Mouse (Mus musculus): Measurements from ENCODE around the gene 9130409I23Rik.
"Not testable (repeated sequence)": the region's sequence is repeated elsewhere in the genome, so short reads cannot be mapped to it uniquely, and the experiment has no call there.

9130409I23Rik gene

DNA sequence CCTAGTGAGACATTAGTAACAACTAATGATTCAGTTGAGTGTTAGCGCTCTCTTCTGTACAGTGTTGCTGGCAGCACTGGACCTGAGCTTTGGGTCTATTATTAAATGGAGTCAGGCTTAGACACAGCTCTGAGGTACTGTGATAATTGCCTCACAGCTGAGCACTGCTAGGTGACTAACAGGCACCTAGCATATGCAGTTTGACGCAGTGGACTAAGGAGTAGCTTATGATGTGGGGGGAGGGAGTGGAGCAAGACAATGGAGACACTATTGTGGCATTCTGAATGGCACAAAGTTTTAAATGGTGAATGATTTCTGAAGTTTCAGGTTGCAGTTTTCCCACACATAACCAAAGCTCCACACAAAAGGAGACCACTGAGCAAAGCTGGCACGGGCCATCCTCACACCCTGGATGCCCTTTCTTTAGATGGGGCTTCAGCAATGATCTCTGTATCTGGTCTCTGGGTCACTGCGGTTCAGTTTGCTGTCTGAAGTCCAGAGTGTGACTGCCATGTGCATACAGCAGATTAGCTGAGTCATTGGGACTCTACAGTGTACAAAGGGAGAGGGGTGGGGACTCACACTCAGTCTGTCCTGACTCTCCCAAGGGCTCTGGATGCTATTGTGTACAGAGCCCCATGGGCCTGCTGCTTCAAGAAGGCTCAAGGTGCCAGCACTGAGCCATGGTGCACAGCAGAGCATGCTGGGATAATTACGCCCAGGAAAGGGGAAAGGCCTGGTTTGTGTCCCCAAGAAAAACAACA, 15.8 kb upstream of the 9130409I23Rik start:
- DNase-seq: not testable (repeated sequence)

DNA sequence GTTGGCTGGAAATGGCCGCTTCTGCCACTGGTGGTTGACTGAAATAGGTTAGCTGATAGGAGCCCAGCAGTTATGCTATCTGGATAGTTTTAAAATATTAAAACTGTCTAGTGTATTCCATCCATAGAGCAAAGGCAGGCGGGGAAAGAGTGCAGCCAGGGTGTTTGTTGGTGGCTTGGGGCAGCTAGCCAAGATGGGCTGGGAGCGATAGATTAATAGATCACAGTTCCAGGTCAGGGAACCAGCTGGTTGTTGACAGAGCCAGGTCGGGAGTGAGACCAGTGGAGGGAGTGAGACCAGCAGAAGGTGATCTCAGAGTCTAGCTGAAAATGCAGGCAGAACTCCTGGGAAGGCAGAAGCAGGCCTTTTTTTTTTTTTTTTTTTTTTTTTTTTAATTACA, 13.4 kb upstream of the 9130409I23Rik start:
- DNase-seq: no peak

DNA sequence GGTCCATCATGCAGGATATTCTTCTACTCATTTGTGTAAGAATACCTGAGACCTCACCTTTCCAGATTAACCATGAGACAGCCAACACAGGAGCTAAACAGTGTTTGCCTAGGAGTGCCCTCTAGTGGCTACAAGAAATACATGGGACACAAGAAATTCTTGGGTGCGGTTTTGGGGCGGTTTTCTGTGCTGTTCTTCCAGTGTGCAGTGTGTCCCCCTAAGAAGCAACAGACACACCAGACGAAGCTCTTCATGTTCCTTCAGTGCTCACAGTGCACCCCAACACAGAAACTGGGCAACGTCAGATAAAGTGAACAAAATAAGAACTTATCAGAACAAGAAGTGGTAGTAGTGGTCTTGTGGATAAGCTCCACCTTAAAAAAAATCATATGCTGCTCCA, 11.4 kb upstream of the 9130409I23Rik start:
- no peak for DNase-seq

DNA sequence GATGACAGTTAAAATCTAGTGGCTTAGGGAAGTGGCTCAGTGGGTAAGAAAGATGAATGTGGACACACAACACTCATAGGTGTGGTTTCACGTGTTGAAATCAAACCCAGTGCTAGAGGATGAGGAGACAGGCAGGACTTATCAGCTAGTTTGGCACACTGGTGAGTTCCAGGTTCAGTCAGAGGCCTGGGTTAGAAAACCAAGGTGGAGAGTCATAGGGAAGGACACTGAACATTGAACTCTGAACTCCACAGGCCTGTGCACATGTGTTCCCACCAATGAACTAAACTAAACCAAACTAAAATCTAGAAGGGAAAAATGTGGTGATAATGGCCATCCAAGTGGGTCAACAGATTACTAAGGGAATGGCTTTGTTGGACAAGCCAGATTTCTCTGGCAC, 3.5 kb upstream of the 9130409I23Rik start:
- no peak for DNase-seq

DNA sequence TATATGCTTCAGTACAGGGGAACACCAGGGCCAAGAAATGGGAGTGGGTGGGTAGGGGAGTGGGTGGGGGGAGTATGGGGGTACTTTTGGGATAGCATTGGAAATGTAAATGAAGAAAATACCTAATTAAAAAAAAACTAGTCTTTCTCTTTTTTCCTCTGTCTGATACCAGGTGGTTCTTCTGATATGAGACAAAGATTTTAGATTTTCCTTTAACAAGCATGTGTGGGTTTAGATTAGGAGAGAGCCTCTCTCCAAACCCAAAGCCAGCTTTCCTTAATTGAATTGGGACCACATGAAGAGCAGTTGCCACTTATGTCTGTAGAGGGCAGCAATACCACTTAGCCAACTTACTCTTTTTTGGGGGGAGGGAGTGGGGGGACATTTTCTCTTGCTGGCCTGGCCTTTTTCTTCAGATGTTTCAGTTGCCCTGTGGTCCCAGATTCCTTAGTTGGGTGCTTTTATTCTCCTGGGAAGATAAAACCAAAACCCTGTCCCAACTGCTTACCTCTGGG, 1.7 kb upstream of the 9130409I23Rik start:
- no peak for DNase-seq

DNA sequence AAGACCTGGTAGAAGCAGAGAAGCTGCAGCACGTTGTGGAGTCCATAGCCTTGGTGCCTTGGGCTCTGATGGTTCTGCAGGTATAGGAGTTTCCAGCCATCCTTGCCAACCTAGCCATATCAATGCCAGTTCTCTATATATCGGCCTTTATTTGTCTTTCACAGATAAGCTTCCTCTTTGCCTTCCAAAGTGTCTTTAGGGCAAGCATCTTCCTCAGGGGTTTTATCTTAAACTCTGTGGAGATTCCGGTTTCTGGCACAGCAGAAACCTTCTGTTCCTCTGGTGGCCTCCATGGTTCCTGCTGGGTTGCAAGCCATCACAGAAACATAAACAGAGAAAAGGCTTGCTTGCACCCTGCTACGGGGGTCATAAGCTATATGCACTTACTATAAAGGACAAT, 1.9 kb downstream of the 9130409I23Rik start:
- no peak for DNase-seq

DNA sequence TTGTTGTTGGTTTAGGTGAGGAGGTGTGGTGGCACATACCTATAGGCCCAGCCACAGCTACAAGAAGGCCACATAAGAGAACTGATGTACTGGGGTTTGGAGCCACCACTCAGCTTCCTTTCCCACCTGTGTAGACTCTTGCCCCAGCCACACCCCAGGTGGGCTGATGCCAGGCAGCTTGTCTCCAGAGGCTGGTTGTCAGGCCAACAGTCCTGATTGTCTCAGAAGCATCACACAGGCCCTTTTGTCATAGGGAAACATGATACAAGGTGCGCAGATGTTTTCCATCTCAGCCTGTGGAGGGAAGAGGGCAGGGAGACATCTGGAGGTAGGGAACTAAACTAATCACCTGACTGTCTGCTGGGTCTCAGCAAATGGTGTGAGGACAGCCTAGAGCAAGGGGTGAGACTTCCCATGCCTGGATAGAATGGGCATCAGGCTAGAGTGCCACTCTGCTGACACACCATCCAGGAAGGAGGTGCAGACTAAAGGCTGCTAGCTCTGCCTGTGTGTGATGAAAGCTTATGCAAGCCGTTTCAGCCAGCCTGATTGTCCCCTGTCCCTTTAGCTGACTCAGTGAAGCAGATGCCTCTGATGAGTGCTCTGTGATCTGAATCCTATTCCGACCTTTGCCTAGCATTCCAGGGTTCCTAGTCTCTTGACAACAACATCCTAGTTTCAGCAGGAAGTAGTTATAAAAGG, 10.9 kb downstream of the 9130409I23Rik start:
- DNase-seq: no peak

DNA sequence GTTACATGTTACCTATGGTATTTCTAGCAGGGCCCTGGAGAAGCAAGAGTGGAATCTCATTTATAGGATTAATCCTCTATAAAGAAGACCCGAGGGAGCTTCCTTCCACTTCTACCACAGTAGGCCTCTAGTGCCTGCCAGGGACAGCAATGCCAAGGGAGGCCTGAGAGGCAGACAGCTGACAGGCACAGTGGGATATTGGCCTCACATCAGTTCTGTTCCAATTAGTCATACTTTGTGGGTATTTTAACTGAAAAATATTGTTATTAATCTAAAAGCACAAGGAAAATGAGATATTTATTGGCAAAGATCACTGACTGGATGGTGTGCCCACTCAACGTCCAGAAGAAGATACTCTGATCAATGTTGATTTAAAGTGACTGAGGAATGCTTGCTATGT, 13.0 kb downstream of the 9130409I23Rik start:
- peak; percentile 59 for DNase-seq

DNA sequence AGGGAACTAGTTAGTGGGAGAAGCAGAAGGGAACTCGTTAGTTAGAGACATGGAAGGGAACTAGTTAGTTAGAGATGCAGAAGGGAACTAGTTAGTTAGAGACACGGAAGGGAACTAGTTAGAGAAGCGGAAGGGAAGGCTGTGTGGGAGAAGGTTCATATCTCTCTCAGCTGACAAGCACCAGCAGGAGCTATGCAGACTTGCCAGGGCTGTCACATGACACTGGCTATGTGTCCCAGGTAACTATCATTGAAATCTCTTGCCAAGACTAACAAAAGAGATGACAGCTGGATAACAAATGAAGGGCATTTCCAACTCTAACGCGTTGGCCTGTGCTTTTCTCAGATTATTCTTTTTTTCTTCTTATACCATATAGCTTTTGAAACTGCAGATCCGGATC, 13.6 kb downstream of the 9130409I23Rik start:
- peak; percentile 16 for DNase-seq

DNA sequence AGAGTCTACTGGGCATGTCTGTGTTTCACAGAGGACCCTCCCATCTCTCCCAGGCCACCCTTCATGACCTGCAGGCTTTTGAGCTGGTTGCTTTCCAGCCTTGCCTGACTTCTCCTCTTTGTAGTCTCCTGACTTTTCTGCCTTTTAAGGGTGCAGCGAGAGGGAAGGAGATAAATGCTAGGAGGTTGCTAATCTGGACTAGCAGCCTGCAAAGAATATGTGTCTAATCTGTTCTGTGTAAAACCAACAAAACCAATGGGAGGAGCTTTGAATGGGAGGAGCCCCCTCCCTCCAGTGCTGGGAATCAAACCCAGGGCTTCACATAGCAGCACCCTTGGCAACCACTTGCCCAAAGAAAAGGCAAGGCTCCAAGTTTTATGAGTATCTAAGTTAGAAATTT, 17.3 kb downstream of the 9130409I23Rik start:
- DNase-seq: no peak

DNA sequence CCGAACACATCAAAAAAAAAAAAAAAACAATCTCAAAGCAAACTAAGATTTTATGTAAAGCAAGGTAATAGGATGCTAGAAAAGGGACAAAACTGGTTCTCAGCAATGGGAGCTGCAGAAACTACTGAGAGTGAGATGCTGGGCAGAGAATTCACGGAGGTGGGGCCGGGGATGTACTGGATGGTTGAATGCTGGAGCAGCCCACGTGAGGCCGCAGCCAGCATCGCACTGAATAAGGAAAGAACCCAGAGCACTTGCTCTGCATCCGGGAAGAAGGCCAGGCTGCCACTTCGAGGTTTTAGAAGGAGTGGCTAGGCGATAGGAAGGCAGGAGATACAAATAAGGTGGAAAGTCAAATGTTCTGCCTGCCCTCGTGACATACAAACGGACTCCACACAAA, 18.6 kb downstream of the 9130409I23Rik start:
- no peak for DNase-seq

DNA sequence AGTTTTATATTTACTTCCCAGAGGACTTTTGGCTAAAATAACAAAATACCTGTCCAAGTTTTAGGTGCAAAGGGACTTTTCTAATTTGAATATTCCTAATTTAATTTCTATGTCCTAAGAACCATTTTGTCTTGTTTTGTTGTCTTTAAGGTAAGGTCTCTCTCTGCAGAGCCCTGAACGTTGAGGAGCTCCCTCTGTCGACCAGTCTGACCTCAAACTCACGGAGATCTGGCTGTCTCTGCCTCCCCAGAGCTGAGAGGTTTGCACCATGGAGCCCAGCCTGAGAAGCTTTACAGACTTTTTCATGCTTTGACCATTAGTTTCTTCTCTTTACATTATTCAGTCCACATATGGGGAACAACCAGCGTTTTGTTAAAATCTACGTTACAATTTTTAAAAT, 22.0 kb downstream of the 9130409I23Rik start:
- DNase-seq: no peak

DNA sequence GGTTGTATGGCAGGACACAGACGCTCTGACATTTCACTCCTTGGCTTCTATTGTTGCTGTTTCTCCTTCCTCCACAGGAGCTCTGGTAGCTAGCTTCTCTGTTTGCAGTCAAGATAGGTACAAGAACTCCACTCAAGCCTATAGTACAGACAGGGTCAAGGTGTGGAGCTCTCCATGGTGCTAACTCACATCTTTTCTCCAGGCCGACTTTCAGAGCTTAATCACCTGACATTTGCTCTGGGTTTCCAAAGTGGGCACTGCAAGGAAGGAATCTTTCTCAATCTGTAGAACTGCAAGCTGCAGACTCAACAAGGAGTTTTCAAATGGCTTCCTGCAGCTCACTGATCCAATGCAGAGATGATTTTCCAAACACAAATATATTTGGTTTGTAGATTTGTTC, 33.0 kb downstream of the 9130409I23Rik start:
- no peak for DNase-seq

DNA sequence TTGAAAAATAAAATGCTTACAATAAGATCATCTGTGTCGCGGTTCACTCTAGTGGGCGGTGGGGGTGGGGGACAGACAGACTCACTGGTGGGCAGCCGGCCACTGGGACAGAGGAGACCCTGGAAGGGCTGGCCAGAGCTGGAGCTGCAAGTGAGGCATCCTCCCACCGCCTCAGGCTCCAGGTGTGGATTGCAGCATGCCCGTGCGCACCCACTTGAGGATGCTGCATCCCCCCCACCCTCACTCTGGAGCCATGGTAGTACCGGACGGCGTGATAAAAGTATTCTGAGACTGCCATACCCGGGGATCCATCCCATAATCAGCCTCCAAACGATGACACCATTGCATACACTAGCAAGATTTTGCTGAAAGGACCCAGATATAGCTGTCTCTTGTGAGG, 39.0 kb downstream of the 9130409I23Rik start:
- DNase-seq: no peak
